Mouse (Mus musculus) spleen, adult 2 months (tissue): ENCODE measurements around the gene Pepd. TPM values are rescaled to one million over a fixed set of nuclear protein-coding genes. Genes with fewer than 3 reads are reported as not detected.

Experiments used
- DNase-seq, 2 experiments: peaks; one replicate each; pipeline versions ENCODE4 v3.0.0 to v3.0.0-alpha.2; 2012 to 2021; ENCODE audit warnings: low spot score in 2 of 2, low read depth in 1 of 2
- H3K27ac ChIP-seq: fragments of 200-500 bp; 2 replicates; pipeline ENCODE4 v1.5.1; 2012; ENCODE audit warnings: low read length, inconsistent platforms; ENCODE audit not compliant: insufficient read depth
- H3K27me3 ChIP-seq: fragments of 200-500 bp; 2 replicates; pipeline ENCODE4 v1.6.1; 2012; ENCODE audit warnings: mild to moderate bottlenecking, moderate library complexity, low read length, inconsistent platforms; ENCODE audit not compliant: control insufficient read depth, insufficient read depth
- H3K36me3 ChIP-seq: fragments of 200-500 bp; 2 replicates; pipeline ENCODE4 v1.6.1; 2012; ENCODE audit warnings: mild to moderate bottlenecking, low read length, inconsistent platforms; ENCODE audit not compliant: control insufficient read depth, insufficient read depth
- H3K4me1 ChIP-seq: fragments of 200-500 bp; 2 replicates; pipeline ENCODE4 v1.6.1; 2011; ENCODE audit warnings: inconsistent platforms; ENCODE audit not compliant: control insufficient read depth, insufficient read depth, insufficient read length
- H3K4me3 ChIP-seq: fragments of 200-500 bp; 2 replicates; pipeline ENCODE4 v1.5.1; 2011; ENCODE audit warnings: mild to moderate bottlenecking, inconsistent platforms; ENCODE audit not compliant: insufficient read depth, insufficient read length; ENCODE audit errors: extremely low read depth
- CTCF ChIP-seq: fragments of 200-500 bp; IDR thresholded peaks from 2 replicates; pipeline ENCODE4 v1.5.1; 2011; ENCODE audit warnings: mild to moderate bottlenecking, inconsistent platforms; ENCODE audit not compliant: insufficient read depth, insufficient read length, insufficient replicate concordance; ENCODE audit errors: extremely low read depth
- POLR2A ChIP-seq: fragments of 200-500 bp; IDR thresholded peaks from 2 replicates; pipeline ENCODE4 v1.6.1; 2011; ENCODE audit warnings: low read depth, low read length, inconsistent platforms
- WGBS: fragments of 180-500 bp; shearing (Covaris S2); methylation state at CpG from one replicate; pipeline ENCODE4 v1.1.7; 2018; 5-methylcytosine and 5-hydroxymethylcytosine counted together
- polyA plus RNA-seq: library from polyadenylated mRNA; depleted of rRNA; stranded (reverse); fragments of >200 nt; gene quantifications from 2 replicates; pipeline ENCODE4 v1.2.3, GENCODE M21; 2012

Gene Pepd
- polyA plus RNA-seq, 1 experiment: 44.0 TPM

DNA sequence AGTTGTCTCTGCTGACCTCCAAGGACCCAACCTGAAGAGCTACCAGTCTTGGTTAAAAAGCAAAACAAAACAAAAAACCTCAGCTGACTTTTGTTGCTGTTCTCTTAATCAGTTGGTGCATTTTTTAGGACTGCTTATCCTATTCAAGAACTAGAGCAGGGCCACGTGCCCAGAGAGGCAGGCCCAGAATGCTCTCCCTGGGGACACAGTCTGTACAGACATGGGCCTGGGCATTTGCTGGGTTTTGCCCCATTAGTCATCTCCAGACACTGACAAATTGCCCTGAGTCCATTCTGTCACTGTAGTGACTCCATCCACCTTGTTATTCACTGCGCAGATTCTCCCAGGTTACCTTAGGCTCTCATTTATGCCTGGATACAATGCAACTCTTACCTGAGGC, 103.1 kb downstream of the Pepd start:
- H3K27me3 ChIP-seq: no peaks in the 10 kb centered on the region
- no peak for DNase-seq
- no peaks in the 10 kb centered on the region for H3K4me1 ChIP-seq
- no peak overlapping the region for H3K27ac ChIP-seq
- TF ChIP-seq CTCF (no peak), POLR2A (no peak)
- H3K4me3 ChIP-seq: no peak overlapping the region
- no peaks in the 10 kb centered on the region for H3K36me3 ChIP-seq
- 90% methylated on average over 2 of the region's 2 CpGs for WGBS

DNA sequence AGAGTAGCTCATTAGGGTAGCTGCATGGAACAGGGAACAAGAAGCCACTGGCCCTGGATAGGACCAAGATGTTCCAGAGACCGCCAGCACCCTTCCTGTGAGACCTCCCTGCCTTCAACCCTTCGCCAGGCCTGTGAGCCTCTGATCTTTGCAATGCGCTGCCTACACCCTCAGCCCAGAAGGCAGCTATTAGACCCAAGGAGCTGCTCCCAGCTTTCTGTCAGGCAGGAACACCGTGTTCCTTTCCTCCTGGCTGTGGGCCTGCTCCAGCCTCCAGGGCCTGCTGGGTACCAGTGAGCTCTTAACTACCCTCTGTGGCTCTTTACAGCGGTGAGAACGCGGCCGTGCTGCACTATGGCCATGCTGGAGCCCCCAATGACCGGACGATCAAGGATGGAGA, 109.2 kb downstream of the Pepd start:
- no peak overlapping the region for H3K27ac ChIP-seq
- H3K4me3 ChIP-seq: no peak overlapping the region
- no peak for TF ChIP-seq POLR2A
- TF ChIP-seq CTCF: no peak
- no peaks in the 10 kb centered on the region for H3K27me3 ChIP-seq
- no peaks in the 10 kb centered on the region for H3K4me1 ChIP-seq
- DNase-seq: no peak
- WGBS: 97% methylated on average over 10 of the region's 10 CpGs
- H3K36me3 ChIP-seq: no peaks in the 10 kb centered on the region

DNA sequence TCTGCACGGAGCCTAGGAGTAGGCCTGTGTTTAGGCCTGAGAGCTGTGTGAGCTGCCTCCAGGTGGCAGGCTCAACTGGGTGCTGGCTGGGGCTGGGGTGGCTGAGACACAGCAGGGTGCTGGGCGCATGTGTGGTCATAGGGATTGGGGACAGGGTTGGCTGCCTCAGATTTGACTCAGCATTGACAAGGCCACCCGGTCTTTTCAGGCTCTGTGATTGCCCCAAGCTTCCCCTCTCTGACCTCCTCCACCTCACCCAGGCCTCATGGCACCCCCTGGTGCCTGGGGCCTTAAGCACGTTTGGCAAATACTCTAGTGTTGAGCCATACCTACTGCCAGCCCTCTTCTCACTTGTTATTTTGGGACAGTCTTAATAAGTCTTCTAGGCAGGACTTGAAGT, 111.1 kb downstream of the Pepd start:
- TF ChIP-seq POLR2A: no peak
- TF ChIP-seq CTCF: no peak
- Histone ChIP-seq H3K36me3 (no peaks in the 10 kb centered on the region), H3K27ac (no peak overlapping the region), H3K27me3 (no peaks in the 10 kb centered on the region), H3K4me1 (no peaks in the 10 kb centered on the region), H3K4me3 (no peak overlapping the region)
- 91% methylated on average over 4 of the region's 4 CpGs for WGBS
- no peak for DNase-seq

DNA sequence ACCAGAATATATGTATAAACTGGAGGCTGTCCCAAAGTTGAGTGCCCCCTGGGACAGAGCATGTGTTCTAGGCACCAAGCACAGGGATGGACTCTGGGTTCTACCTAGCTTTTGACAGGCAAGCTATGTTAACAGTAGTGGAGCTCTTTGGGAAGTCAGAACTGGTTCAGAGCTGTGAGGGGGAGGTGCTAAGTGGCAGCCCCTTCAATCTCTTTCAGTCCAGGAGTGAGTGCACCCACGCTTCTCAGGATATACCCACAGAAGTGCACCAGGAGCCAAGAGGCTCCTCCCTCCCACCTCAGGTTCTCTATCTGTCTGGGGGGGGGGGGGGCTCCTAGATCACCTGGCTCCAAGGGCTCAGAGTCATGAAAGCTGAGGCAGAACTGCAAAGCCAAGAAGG, 112.2 kb downstream of the Pepd start:
- no peaks in the 10 kb centered on the region for H3K27me3 ChIP-seq
- H3K27ac ChIP-seq: no peak overlapping the region
- TF ChIP-seq CTCF: no peak
- TF ChIP-seq POLR2A: no peak
- DNase-seq: no peak
- WGBS: 69% methylated on average over 1 of the region's 1 CpGs
- no peak overlapping the region for H3K4me3 ChIP-seq
- no peaks in the 10 kb centered on the region for H3K36me3 ChIP-seq
- H3K4me1 ChIP-seq: peaks cover 8% of the 10 kb centered on the region; the same call in 1 of the 2 replicates

DNA sequence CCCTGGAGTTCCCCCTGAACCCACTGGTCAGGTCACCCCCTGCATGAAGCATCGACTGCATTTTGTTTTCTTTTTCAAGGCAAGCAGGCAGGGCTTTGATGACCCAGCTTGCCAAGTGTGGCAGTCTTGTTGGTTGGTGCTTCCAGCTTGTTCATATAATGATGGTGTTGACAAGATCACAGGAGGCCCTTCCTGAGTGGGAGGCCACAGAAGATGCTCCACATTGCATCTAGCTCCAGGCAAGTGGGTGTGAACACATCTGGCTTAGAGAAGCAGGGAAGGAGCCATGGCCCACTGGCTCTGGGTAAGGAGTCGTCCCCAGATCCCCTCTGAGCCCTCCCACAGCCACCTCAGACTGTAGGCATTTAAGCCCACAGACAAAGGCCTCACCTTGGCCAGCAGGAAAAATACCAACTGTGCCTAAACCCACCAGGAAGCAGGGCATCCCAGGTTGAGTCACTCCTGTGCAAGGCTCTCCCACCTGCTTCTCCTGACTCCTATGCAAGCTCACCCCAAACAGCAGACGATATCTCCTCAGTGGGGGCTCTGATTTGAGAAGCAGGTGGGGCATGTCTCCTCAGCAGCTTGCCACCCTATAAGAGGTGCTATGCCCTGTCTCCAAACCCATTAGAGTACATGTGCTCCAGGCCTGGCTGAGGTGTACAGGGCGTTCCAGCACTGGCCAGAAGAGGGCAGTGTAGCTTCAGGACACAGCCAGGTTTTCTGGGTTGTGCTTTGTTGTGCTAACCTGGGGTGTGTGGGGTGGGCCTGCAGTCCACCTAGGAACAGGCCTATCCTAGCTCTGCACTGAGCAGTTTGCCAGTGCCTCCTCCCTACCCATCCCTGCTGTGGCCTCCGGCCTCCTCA, 113.5 kb downstream of the Pepd start:
- Histone ChIP-seq H3K27ac (no peak overlapping the region), H3K27me3 (no peaks in the 10 kb centered on the region), H3K4me3 (no peak overlapping the region), H3K4me1 (peaks cover 8% of the 10 kb centered on the region; the same call in 1 of the 2 replicates), H3K36me3 (no peaks in the 10 kb centered on the region)
- 53% methylated on average over 5 of the region's 5 CpGs for WGBS
- DNase-seq: peak; percentile 18 to 61
- TF ChIP-seq CTCF (peak; percentile 95), POLR2A (no peak)

DNA sequence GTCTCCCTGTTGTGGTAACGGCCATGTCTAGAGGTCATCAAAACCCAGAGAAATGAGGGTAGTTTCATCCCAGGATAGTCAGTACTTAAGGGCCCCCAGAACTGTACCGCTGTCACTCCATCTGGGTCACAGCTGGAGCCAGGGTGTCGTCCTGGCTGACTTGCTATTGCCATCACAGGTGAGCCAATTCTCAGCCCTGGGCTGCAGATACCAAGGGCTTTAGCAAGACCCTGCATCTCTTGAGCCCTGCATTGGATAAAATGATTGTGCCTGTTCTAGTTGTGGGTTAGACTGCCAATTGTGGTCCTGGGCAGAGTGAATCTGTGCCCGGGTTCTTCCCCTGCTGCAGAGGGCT, 114.1 kb downstream of the Pepd start:
- DNase-seq: no peak
- WGBS: 87% methylated on average over 4 of the region's 4 CpGs
- Histone ChIP-seq H3K27ac (no peak overlapping the region), H3K36me3 (no peaks in the 10 kb centered on the region), H3K4me3 (no peak overlapping the region), H3K27me3 (no peaks in the 10 kb centered on the region), H3K4me1 (peaks cover 8% of the 10 kb centered on the region; the same call in 1 of the 2 replicates)
- no peak for TF ChIP-seq POLR2A
- TF ChIP-seq CTCF: no peak

DNA sequence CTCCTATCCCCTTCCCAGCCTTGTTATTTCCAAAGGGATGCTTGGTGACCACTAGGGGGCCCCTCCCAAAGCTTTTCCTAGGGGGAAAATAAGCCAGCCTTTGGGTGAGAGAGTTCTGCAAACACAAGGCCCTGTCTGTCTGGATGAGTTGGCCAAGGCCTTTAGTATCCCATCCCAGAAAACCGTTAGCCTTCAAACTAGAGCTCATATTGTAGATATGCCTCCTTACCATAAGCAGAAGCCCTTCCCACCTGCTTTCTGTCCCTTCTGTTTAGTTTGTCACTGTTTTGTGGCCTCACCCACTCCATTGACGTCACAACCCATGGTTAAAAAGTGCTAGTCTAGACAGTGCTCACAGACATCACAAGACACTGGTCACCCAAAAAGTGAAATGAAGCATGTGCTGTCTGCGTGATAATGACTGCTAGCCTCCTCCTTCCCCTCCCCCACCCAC, 114.7 kb downstream of the Pepd start:
- no peak overlapping the region for H3K4me3 ChIP-seq
- H3K27ac ChIP-seq: no peak overlapping the region
- no peaks in the 10 kb centered on the region for H3K36me3 ChIP-seq
- DNase-seq: no peak
- no peak for TF ChIP-seq CTCF
- no peak for TF ChIP-seq POLR2A
- peaks cover 8% of the 10 kb centered on the region; the same call in 1 of the 2 replicates for H3K4me1 ChIP-seq
- WGBS: 77% methylated on average over 3 of the region's 3 CpGs
- no peaks in the 10 kb centered on the region for H3K27me3 ChIP-seq
